Mouse (Mus musculus) liver, postnatal 0 days (tissue): Measurements from ENCODE around the gene Ccdc43. TPM values are rescaled to one million over a fixed set of nuclear protein-coding genes. Genes with fewer than 3 reads are reported as not detected.

Experiments used
- ATAC-seq: fragments of 200-750 bp; cut with Nextera tagmentation; 2 replicates; pipeline ENCODE4 v1.8.0; 2017; ENCODE audit warnings: mild to moderate bottlenecking, moderate library complexity
- DNase-seq: peaks from one replicate; pipeline ENCODE4 v3.0.0-alpha.2; 2016
- H3K27ac ChIP-seq: fragments of 300-500 bp; sonication (generic); 2 replicates; pipeline ENCODE4 v1.5.1; 2014; ENCODE audit warnings: antibody characterized with exemption, moderate library complexity, mild to moderate bottlenecking, low read depth
- H3K27me3 ChIP-seq: fragments of 300-500 bp; sonication (generic); 2 replicates; pipeline ENCODE4 v1.6.1; 2014; ENCODE audit warnings: low read length, control low read depth, mixed read lengths; ENCODE audit not compliant: insufficient read depth
- H3K36me3 ChIP-seq: fragments of 300-500 bp; sonication (generic); replicated peaks from 2 replicates; pipeline ENCODE4 v1.6.1; 2014; ENCODE audit warnings: mild to moderate bottlenecking, control low read depth, low read length, moderate library complexity, mixed read lengths; ENCODE audit not compliant: insufficient read depth
- H3K4me1 ChIP-seq: fragments of 300-500 bp; sonication (generic); 2 replicates; pipeline ENCODE4 v1.6.1; 2014; ENCODE audit warnings: antibody characterized with exemption, mild to moderate bottlenecking, control low read depth; ENCODE audit not compliant: insufficient read depth
- H3K4me2 ChIP-seq: fragments of 300-500 bp; sonication (generic); 2 replicates; pipeline ENCODE4 v1.6.1; 2014; ENCODE audit warnings: low read depth, mild to moderate bottlenecking, low read length, moderate library complexity, mixed read lengths
- H3K4me3 ChIP-seq: fragments of 300-500 bp; sonication (generic); 2 replicates; pipeline ENCODE4 v1.5.1; 2014; ENCODE audit warnings: low read depth, low read length
- H3K9ac ChIP-seq: fragments of 300-500 bp; sonication (generic); replicated peaks from 2 replicates; pipeline ENCODE4 v1.6.1; 2014; ENCODE audit warnings: mild to moderate bottlenecking, moderate library complexity
- H3K9me3 ChIP-seq: fragments of 300-500 bp; sonication (generic); 2 replicates; pipeline ENCODE4 v1.6.1; 2016; ENCODE audit warnings: mild to moderate bottlenecking, control low read depth, low read length, mixed read lengths
- CTCF ChIP-seq: sonication (generic); IDR thresholded peaks from 2 replicates; pipeline ENCODE4 v1.5.1; 2016; ENCODE audit warnings: antibody characterized with exemption, low read depth
- EP300 ChIP-seq: IDR thresholded peaks from 2 replicates; pipeline ENCODE4 v1.6.1; 2016; ENCODE audit warnings: antibody characterized with exemption, low read depth, mild to moderate bottlenecking
- WGBS: fragments of 180-500 bp; shearing (Covaris S2); extraction: QIAGEN DNeasy Blood & Tissue Kit; methylation state at CpG from one replicate; pipeline ENCODE4 v1.1.7; 2014; ENCODE audit not compliant: insufficient replicate concordance; 5-methylcytosine and 5-hydroxymethylcytosine counted together
- polyA plus RNA-seq: library from polyadenylated mRNA; unstranded; fragments of >200 nt; fragmentation: Nextera tagmentation; extraction: Ambion mirVana; gene quantifications from 2 replicates; pipeline ENCODE4 v1.2.1, GENCODE M21; 2015

Gene Ccdc43
- 9.5 and 9.6 TPM in 2 replicates for polyA plus RNA-seq

DNA sequence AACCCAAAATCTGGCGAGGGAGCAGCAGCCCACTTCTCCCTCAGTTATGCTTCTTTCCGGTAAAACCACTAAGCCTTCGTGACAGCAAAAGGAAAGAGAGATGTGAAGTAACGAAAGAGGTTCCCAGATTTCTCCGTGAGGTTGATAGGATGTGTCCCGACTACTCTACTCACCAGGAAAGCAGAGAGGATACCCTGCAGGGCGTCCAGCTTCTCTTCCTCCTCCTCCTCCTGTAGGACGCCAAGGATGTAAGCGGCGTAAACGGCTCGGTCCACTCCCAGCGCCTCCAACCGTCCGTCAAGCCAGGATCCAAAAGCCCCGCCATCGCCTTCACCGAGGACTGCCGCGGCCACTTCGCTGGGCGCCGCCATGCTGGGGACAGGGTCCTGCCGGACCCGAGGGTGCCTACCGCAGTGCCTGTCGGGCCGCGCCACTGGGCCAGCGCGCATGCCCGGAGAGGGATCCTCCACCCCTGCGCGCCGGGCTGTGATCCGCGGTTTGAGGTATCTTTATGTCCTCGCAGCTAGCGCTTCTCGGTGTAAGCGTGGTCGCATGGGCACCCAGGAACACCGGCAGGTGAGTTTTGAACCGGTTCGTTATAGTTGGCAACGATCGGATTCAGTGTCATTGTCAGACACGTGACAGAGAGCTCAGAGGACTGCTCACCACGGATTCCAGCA lies at the start of gene Ccdc43:
Gene Ccdc43 (minus strand): TSS at position 445 of the 680 bp plus-strand sequence.
- under 1% methylated on average over 49 of the region's 49 CpGs for WGBS
- ATAC-seq (peak; percentile 99), DNase-seq (peak; percentile 92)
- H3K27me3 ChIP-seq: no peaks in the 10 kb centered on the region
- 0 out of 2 replicates have a peak within 1 kb of the TSS, but pooled peaks have one; percentile 2 for H3K27ac ChIP-seq
- H3K9me3 ChIP-seq: no peaks in the 10 kb centered on the region
- peak within 1 kb of the TSS; percentile 80 for H3K4me3 ChIP-seq
- no peaks in the 10 kb centered on the region; the same call in 1 of the 2 replicates for H3K36me3 ChIP-seq
- peak within 1 kb of the TSS; percentile 72 for H3K9ac ChIP-seq
- no peak for TF ChIP-seq CTCF
- no peak for TF ChIP-seq EP300
- H3K4me2 ChIP-seq: peak within 1 kb of the TSS; percentile 95
- H3K4me1 ChIP-seq: peaks cover 15% of the 10 kb centered on the region

GRCm38 (mm10) chr11:102744746-102745145 lies 47.2 kb upstream of the Ccdc43 start:
- ATAC-seq: no peak
- no peaks in the 10 kb centered on the region for H3K36me3 ChIP-seq
- 78% methylated on average over 3 of the region's 3 CpGs for WGBS
- H3K27ac ChIP-seq: no peak overlapping the region
- no peaks in the 10 kb centered on the region for H3K27me3 ChIP-seq
- peaks cover 3% of the 10 kb centered on the region; the same call in 1 of the 2 replicates for H3K4me1 ChIP-seq
- no peak overlapping the region for H3K9ac ChIP-seq
- H3K9me3 ChIP-seq: no peaks in the 10 kb centered on the region
- no peak for DNase-seq
- no peak overlapping the region for H3K4me2 ChIP-seq
- TF ChIP-seq EP300 (no peak), CTCF (no peak)
- H3K4me3 ChIP-seq: no peak overlapping the region

DNA sequence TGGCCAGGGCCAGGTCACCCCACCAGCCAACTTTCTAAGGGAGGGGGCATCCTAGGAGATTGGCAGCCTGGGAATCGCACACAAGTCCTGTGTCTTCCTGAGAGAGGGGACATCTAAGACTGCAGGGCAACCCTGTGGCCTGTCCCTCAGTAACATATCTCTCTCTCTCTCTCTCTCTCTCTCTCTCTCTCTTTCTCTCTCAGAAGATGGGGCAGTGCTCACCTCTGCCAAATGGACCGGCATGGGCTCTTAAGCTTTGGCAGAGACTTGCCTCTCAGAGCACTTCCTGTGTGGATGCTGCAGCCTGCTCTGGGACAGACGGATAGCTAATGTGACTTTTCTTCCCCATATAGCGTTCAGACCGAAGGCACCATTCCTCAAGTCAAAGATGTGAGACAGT lies 45.3 kb upstream of the Ccdc43 start:
- ATAC-seq: no peak
- Histone ChIP-seq H3K27ac (no peak overlapping the region), H3K9me3 (no peaks in the 10 kb centered on the region), H3K4me3 (no peak overlapping the region), H3K4me1 (peaks cover 9% of the 10 kb centered on the region; the same call in 1 of the 2 replicates), H3K36me3 (no peaks in the 10 kb centered on the region), H3K9ac (no peak overlapping the region), H3K4me2 (no peak overlapping the region), H3K27me3 (no peaks in the 10 kb centered on the region)
- TF ChIP-seq CTCF: no peak
- TF ChIP-seq EP300: no peak
- WGBS: 79% methylated on average over 5 of the region's 5 CpGs
- DNase-seq: no peak

DNA sequence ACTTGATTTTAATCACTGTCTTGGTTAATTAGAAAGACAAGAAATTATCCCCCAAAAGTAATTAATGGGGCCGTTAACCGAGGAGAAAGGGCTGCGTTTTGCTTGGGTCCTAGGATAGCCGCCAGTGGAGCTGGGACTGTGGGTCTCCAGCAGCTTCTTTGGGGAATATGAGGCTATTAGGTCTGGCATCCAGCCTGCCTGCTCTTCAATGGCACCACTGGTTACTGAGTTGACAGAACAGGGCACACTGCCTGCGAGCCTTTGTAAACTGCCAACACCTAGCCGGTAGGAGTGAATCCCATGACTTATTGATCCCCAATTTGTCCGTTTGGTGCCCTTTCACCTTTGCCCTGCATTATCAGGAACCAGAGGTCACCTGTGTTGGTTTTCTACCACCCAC lies 44.5 kb upstream of the Ccdc43 start:
- peaks cover 9% of the 10 kb centered on the region; the same call in 1 of the 2 replicates for H3K4me1 ChIP-seq
- H3K4me2 ChIP-seq: no peak overlapping the region
- H3K9ac ChIP-seq: no peak overlapping the region
- no peaks in the 10 kb centered on the region for H3K9me3 ChIP-seq
- ATAC-seq: peak; percentile 77
- no peaks in the 10 kb centered on the region for H3K36me3 ChIP-seq
- WGBS: 69% methylated on average over 7 of the region's 7 CpGs
- no peak for TF ChIP-seq CTCF
- TF ChIP-seq EP300: 0 out of 2 replicates have a peak, but pooled peaks have one; percentile 34
- peak; percentile 40 for DNase-seq
- no peaks in the 10 kb centered on the region for H3K27me3 ChIP-seq
- no peak overlapping the region for H3K4me3 ChIP-seq
- H3K27ac ChIP-seq: no peak overlapping the region

DNA sequence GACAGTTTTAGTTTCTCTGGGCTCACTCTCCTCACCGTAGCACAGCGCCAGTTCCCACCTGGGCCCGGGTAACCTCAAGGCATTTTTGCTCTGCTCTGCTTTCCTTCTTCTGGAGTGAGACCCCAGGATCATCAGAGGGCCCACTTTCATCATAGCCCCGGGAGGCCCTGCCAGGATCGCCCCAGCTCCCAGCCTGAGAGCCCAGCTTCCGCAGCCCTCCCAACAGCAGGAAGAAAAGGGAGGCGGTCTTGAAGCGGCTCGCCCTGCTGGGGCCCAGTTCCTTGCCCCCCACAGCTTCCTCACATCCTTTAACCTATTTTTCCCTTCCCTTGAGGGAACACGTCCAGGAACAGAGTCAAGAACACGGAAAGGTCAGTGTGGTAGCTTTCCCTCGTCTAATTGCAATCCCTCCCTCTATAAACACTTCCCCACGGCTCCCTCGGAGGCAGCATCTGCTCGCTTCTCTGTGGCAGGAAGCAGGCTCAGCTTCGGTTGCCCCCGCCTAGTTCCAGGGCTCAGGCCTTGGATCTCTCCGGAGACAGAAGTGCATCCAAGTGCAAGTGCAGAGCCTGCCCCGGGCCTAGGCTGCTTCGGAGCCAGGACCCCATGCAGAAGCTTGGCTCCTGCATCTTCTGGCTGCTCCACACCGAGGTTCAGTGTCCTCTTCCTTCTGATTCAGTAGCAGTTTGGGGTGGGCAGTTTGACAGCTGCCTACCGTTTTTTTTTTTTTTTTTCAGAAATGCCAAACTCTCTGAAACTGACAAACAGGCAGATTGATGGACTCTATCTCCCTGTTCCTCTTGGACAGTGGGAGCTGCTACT lies 43.8 kb upstream of the Ccdc43 start:
- no peaks in the 10 kb centered on the region for H3K9me3 ChIP-seq
- H3K36me3 ChIP-seq: no peaks in the 10 kb centered on the region
- H3K4me2 ChIP-seq: no peak overlapping the region
- peaks cover 9% of the 10 kb centered on the region; the same call in 1 of the 2 replicates for H3K4me1 ChIP-seq
- DNase-seq (no peak), ATAC-seq (no peak)
- H3K4me3 ChIP-seq: no peak overlapping the region
- H3K27me3 ChIP-seq: no peaks in the 10 kb centered on the region
- WGBS: 21% methylated on average over 22 of the region's 22 CpGs
- TF ChIP-seq CTCF: no peak
- no peak for TF ChIP-seq EP300
- no peak overlapping the region for H3K9ac ChIP-seq
- 0 out of 2 replicates have a peak overlapping the region, but pooled peaks have one; percentile 11 for H3K27ac ChIP-seq

GRCm38 (mm10) chr11:102740634-102741033 lies 43.1 kb upstream of the Ccdc43 start:
- Histone ChIP-seq H3K4me1 (peaks cover 9% of the 10 kb centered on the region; the same call in 1 of the 2 replicates), H3K27me3 (no peaks in the 10 kb centered on the region), H3K4me2 (no peak overlapping the region), H3K27ac (no peak overlapping the region), H3K36me3 (no peaks in the 10 kb centered on the region), H3K9ac (no peak overlapping the region), H3K9me3 (no peaks in the 10 kb centered on the region), H3K4me3 (no peak overlapping the region)
- TF ChIP-seq CTCF (no peak), EP300 (no peak)
- WGBS: 61% methylated on average over 11 of the region's 11 CpGs
- DNase-seq (no peak), ATAC-seq (no peak)
